Mouse (Mus musculus): Measurements from ENCODE around the gene Cryba2.

Gene Cryba2

DNA sequence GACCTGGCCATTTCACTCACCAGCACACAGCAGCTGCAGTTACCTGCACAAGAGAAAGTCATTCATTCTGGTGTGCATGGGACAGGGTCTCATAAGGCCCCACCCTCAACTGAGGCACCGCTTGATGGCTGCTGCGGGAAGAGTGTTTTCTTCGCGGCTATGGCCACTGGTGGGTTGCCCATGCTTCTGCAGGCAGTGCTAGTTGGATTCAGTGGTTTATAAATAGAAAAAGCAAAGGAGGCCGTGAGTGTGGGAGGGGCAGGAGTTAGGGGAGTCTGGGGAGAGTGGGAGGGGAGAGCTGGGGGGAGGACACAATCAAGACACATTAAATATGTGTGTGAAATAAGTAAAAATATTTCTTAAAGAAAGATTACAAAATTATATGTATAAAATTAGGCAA lies 49.9 kb downstream of the Cryba2 start:
- DNase-seq = no peak

Measured in heart, adult 11 months (tissue).